Mouse (Mus musculus) embryonic stem cell, embryonic (primary cell): ENCODE measurements at regions not wholly inside any gene's neighbourhood (a gene's known extent, or its start where the extent isn't known, plus 50 kb on each side); places are given as distances from the start of the nearest gene placed in this dataset.

Experiments used
- CTCF ChIA-PET, 4 experiments: fragments of 300-600 bp in 2 of 4; fragments of 350-600 bp in 2 of 4; sonication (Branson Sonifier 250); formaldehyde crosslinking; loops; one replicate each; lab custom pipeline; 2022; ENCODE audit warnings: inconsistent platforms in 2 of 4; lab: Charles Lee
- POLR2A ChIA-PET, 4 experiments: fragments of 300-600 bp in 2 of 4; fragments of 350-600 bp in 2 of 4; sonication (Branson Sonifier 250); formaldehyde crosslinking; loops; one replicate each; lab custom pipeline; 2022; ENCODE audit warnings: antibody characterized with exemption in 4 of 4, inconsistent platforms in 1 of 4; lab: Charles Lee

DNA sequence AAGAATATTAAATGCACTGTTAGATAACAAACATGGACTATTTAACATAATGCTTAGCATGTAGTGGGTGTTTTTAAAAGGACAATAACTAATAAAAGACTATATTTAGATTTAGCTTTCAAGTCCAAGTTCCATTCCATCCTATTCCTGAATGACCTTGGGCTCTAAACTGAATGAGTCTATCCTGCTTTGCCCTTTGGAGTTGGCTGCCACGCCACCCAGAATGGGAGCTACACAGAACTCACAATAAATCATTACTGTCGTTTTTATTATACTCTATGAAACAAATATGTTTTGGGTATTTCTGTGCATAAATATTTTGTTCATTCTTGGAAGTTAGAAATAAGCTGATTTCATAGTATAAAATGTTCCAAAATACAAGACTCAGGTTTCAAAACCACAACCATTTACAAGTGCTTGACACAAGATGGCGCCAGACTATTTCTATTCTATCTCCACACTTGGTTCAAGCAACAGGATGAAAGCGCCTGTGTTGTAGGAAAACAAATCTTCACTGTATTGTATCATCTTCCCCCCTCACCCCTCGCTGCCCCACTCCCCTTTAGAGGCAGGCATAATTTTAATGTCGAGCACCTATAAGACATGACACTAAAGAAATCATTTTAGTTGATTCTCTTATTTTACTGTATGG, 117.4 kb upstream of the Rap2b start:
- ChIA-PET CTCF (interaction anchor here in 1 of 4 experiments (1.1 kb wide), 1 partner anchor 595 kb away, joined by 3 read pairs; no protein-coding TSS in a partner anchor), POLR2A (no interaction called here)

DNA sequence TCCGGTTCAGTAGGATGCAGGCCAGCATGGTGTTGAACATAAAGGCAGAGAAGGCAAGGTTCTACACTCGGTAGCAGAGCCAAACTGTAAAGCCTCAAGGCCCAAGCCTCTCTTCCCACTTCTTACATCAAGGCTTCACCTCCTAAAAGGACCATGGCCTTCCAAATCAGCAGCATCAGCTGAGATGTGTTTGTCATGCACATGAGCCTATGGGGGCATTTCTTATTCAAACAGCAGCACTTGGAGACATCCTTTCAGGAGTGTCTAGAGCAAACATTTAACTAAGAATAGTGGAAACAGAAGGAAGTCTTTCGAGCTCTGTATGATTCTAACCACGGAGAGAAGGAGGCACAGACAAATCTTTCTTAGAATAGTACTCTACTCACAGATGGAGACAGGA, 115.0 kb upstream of the Rap2b start:
- POLR2A ChIA-PET = interaction anchor here in 2 of 4 experiments (0.6 to 2.2 kb wide), 4 partner anchors 22 to 118 kb away, joined by 3 to 14 read pairs (median 6); no protein-coding TSS in a partner anchor
- CTCF ChIA-PET = no interaction called here

DNA sequence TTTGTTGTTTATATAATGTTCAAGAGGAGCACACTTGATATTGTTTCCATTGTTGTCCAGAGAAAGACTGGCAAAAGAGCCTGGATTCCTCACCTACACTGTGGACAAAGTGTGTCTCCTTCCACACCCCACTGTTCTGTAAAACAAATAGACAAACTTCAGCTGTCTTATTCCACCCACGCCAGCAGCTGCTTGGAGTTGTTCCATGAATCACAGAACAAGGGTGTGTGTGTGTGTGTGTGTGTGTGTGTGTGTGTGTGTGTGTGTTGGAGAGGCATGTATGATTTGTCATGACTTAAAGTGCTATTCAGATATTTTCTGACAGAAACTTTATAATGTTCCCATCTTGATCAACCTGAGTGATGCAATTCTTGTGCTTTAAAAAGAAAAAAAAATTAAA, 114.1 kb upstream of the Rap2b start:
- CTCF ChIA-PET = interaction anchor here in 1 of 4 experiments (0.7 kb wide), 1 partner anchor 411 kb away, joined by 3 read pairs; no protein-coding TSS in a partner anchor
- POLR2A ChIA-PET = interaction anchor here in 2 of 4 experiments (1.0 to 2.2 kb wide), 3 partner anchors 21 to 117 kb away, joined by 3 to 14 read pairs (median 9); no protein-coding TSS in a partner anchor

DNA sequence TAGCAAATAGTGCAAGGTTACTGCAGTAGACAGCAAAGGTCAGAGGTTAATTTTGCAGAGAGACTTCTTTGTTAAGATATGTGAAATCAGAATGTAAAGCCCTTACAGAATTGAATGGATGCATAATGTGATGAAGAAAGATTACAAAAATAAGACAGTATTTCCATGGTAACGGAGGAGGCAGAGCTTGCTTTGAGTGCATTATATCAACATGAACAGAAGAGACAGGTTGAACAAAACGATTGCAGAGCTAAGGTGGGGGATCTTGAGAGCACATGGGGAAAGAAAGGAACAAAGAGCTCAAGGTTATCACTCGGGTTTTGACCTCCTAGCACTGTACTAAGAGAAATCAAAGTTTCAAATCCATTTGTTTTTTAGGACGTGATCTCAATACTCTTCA, 106.2 kb upstream of the Rap2b start:
- CTCF ChIA-PET = no interaction called here
- POLR2A ChIA-PET = no interaction called here

DNA sequence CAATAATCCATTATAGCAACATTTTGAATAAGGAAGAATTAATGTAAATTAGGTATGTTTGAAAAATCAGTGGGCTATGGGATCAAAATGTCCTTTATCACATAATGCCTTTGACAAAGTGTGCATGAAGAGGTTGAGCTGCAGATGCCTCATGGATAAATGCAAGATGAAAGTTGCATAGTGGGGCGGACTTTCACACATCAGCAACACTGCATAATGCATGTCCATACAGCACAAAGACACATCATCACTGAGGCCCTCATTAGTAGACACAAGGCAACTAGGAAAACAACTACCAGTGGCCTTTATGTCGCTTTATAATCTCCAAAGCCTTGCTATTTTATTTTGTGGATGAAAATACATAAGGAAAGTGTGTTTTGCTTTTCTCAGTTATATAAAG, 105.8 kb upstream of the Rap2b start:
- CTCF ChIA-PET = interaction anchor here in 1 of 4 experiments (0.6 kb wide), 1 partner anchor 838 kb away, joined by 7 read pairs; no protein-coding TSS in a partner anchor
- POLR2A ChIA-PET = no interaction called here

DNA sequence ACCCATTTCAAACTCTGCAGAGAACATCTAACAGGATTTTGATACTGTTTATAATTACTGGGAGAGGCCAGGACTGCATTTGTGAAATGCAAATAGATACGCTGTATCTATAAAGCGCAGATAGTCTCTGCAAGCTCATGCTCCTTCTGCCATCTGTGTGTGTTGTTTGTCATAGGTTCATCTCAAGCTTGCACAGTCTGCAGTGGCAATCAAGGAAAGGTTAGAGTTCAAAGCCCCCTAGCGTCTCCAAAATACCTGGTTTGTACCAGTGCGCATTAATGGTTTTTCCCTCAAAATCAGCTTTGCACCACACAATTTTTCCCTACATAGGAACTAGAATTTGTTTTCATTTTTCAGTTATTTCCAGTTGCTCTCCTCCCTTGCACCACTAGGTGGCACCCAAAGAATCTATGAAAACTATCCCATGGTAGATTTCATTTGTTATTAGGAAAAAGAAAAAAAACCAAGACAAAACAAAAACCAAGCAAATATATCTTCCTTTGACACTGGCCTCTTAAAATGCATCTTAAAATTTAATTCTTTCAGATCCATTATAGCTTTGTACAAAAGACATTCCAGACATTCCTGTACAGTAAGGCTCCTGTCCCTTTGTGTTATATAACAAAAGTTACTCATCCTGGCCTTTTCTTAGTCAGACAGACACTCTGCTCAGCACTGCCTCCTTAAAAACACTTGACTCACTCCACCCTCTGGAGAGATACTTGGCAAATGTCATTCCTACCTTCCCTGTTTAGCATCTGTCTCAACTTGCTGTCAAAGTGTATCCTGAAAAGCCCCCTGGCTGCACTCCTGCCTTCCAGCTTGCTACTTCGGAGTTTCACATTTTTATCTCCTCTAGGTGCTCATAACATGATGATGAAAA, 92.7 kb upstream of the Rap2b start:
- ChIA-PET POLR2A (interaction anchor here in 3 of 4 experiments (0.6 to 2.0 kb wide), 7 partner anchors 9 to 548 kb away, joined by 3 to 11 read pairs (median 4); no protein-coding TSS in a partner anchor), CTCF (interaction anchor here in 2 of 4 experiments (0.6 to 1.2 kb wide), 3 partner anchors 9 to 216 kb away, joined by 3 to 4 read pairs (median 3); no protein-coding TSS in a partner anchor)

DNA sequence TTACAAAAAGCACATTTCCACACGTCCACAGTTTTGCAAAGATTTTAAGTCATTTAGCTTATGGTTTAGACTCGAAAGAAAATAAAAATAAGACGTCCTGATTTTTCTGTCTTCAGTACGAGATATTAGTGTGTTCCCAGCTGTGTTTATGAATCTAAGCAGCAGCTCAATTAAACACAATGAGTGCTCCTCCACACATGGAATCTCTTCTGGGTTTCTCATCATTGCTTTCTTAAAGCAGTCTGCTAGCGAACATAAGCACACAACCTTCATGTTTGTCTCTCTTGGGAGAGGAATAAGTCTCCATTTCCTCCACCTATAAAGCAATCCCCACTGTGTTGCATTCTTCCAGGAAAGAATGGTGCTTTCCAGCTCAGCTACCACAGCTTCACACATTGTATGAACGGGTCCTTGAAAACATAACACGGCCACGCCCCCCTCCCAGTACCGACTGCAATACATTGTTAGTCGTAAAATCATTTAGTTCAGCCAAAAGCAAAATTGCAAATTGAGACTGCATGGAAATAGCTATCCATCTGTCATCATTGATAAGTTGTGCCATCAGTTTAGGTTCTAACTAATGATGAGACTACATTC, 75.4 kb upstream of the Rap2b start:
- CTCF ChIA-PET = no interaction called here
- POLR2A ChIA-PET = interaction anchor here in 1 of 4 experiments (2.0 kb wide), 1 partner anchor 78 kb away, joined by 6 read pairs; no protein-coding TSS in a partner anchor

DNA sequence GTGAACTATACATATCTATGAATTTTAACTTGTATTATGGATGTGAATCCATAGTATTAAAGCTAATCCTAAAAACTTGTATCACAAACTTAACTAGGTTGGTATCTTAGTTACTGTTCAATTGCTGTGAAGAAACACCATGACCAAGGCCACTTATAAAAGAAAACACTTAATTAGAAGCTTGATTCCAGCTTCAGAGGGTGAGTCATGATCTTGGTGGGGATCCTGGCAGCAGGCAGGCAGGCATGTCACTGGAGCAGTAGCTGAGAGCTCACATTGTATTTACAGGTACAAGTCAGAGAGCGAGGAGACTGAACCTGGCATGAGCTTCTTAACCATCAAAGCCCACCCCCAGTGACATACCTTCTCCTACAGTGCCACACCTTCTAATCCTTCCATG, 73.2 kb upstream of the Rap2b start:
- ChIA-PET CTCF (no interaction called here), POLR2A (interaction anchor here in 1 of 4 experiments (1.3 kb wide), 1 partner anchor 75 kb away, joined by 4 read pairs; no protein-coding TSS in a partner anchor)

DNA sequence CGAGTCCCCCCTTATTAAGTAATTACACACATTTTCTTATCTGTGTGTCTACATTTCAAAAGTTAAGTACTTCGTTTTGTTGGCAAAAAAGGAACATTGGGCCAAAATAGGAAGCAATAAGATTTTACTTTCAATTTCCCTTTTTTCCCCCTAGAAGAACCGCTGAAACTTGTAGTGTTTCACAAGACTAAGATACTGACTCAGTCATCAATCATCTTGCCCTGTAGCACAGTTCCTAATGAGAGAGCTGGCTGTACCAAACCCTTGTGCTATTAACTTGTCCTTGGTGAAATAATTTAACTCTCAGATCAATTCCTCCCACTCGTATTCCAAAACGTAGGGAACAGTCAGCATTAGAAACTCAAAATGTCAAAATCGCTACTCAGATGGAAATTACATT, 66.6 kb upstream of the Rap2b start:
- ChIA-PET POLR2A (no interaction called here), CTCF (no interaction called here)

DNA sequence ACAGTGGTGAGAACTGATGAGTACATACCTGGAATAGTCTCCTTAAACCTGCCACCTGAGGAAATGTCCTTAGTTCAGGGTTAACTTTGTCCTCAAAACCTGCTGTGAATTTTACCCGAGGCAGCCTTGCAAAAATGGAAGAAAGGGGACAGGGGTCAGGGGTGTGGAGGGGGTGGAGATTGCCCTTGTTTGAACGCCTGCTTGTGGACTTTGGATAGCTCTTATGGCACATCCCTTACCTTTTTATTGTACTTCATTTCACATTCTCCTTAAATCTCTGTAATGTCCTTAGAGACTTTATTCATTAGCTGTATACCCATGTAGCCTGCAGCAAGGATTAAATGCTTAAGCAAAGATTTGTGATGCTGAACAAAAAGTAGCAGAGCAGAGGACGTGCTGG, 64.1 kb upstream of the Rap2b start:
- ChIA-PET POLR2A (no interaction called here), CTCF (no interaction called here)

DNA sequence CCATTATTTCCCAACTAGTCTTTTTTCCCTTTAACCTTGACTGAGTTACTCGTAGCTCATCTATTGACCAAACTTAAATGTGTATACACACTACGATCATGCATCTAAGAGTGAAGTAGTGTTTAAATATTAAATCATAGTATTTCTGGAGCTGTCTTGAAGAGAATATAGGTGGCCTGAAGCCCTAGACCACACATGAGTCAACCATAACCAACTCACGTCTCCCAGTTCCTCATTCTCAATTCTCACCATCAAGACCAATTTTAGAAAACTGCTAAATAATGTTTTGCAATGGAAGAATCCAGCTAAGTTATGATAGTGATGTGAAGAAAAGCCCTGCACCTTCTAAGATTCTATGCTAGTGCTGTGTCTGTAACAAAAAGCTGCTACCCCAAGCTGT, 59.2 kb upstream of the Rap2b start:
- ChIA-PET POLR2A (interaction anchor here in 1 of 4 experiments (1.8 kb wide), 1 partner anchor 62 kb away, joined by 5 read pairs; no protein-coding TSS in a partner anchor), CTCF (interaction anchor here in 1 of 4 experiments (0.5 kb wide), 1 partner anchor 488 kb away, joined by 3 read pairs; no protein-coding TSS in a partner anchor)

DNA sequence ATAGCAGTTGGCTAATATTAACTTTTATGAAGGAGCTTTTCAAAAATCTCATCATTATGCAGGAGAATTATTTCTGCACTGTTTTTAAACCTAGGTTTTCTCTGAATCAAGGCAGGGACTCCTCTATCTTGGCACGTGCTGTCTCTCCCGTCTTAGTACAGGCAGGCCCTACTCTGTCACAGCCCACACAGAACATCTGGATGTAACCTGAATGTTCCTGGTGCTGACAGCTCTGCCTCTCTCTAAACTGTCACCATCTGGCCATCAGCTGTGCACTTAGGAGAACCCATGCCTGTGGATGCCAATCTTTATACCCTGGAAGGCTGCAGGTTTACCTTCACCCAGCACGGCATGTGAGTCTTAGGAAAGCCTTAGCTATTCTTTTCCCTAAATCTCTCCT, 58.0 kb upstream of the Rap2b start:
- ChIA-PET CTCF (no interaction called here), POLR2A (interaction anchor here in 1 of 4 experiments (1.8 kb wide), 1 partner anchor 60 kb away, joined by 5 read pairs; no protein-coding TSS in a partner anchor)

DNA sequence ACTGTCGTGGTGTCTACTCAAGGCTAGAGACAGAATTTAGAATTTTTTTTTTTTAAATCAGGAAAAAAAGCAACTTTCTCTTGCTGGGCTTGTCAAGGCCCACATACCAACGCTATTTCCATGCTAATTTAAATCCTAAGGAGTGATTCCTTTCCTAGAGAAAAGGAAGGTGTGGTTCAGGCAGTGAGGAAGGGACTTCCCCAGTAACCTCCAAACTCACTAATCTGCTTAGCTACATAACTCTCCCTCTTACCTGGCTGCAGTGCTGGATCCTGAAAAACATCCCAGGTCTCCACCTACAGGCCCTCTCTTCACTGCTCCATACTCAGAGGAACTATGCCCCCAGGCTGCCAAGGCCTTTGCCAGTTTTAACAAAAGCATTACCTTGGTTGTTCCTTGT, 55.1 kb upstream of the Rap2b start:
- ChIA-PET POLR2A (no interaction called here), CTCF (no interaction called here)

DNA sequence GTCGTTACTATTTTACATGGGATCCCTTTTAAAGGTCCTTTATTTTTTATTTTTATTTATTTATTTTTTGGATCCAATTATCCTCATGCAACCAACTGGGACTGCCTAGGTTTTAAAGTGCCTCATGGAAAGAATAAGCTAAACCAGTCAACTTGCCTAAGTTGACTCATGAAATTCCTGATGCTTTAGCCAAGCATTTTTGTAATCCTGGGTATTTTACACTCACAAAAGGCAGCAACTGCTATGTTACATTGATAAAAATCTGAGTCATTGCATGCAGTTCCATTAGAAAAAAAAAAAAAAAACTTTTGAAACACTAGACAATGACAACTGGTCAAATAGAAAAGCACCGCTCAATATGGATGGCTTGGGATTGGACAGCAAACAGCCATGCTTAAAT, 52.7 kb upstream of the Rap2b start:
- POLR2A ChIA-PET = interaction anchor here in 1 of 4 experiments (0.7 kb wide), 1 partner anchor 19 kb away, joined by 3 read pairs; no protein-coding TSS in a partner anchor
- CTCF ChIA-PET = no interaction called here

DNA sequence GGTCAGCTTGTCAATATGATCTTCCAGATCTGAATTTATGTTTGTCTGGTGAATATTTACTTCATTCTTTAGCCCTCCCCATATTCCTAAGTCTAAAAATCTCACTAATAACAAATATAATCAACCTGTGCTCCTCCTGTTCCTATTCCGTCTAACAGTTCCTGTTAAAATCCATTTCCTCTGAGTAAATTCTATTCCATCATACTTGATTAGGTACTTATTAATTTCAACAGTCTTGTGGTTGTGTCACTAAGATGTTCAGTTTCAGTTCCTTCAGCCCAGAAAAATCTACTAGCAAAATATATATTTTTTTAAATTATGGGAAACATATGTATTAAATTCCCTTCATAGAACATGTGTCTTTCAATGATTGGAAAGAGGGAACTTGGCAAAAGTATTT, 52.2 kb upstream of the Rap2b start:
- CTCF ChIA-PET = no interaction called here

More for the DNA sequence above, 52.2 kb upstream of the Rap2b start:
- POLR2A ChIA-PET = no interaction called here
